8 mouse cellular contexts compared by ENCODE assay signal in the genomic region with DNA sequence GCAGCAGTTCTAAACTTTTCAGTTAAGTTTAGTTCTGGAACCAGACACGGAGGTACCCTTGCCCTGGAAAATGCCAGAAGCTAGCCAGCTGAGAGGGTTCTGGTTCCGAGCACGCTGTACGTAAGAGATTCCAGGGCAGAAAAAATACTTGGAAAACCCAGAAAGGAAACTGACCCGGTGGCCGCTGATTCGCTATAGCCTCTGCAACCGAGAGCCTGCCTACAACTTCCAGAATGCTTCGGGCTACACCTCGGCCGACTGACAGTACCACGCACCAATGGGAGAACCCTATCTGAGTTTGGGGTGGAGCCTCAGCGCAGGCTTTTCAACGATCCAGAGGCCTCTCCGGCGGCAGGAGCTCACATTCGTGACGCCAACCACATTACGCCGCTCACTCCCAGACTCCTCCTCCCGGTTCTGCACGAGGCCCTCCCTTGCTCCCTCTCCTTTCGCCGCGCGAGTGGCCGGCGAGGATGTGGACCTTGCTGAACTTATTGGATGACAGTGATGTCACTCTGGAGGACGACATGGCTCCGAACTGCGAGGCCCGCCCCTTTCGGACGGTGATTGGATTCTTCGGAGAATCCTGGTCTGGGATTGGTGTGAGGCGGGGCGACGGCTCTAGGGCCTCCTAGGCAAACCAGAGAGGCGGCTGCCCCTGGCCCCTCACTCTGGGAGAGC. TPM values are rescaled to one million over a fixed set of nuclear protein-coding genes. Genes with fewer than 3 reads are reported as not detected.
DNase-seq lines count a peak whose midpoint lies in the region; ATAC-seq and TF ChIP-seq lines count a peak whose summit lies in the region.

A gene (plus strand): TSS at position 378 of the 681 bp plus-strand sequence.

- H3K4me2 ChIP-seq in heart, embryonic 12.5 days, result peak within 1 kb of the TSS; percentile 76
- H3K4me2 ChIP-seq in kidney, postnatal 0 days (ENCODE audit: low read length), result peak within 1 kb of the TSS; percentile 61
- H3K4me2 ChIP-seq in liver, embryonic 11.5 days, result peak within 1 kb of the TSS; percentile 83
- H3K4me2 ChIP-seq in stomach, embryonic 14.5 days (replicated peaks; ENCODE audit: low read depth, low read length), result peak within 1 kb of the TSS; percentile 82

- peak within 1 kb of the TSS; percentile 77 for H3K27ac ChIP-seq in heart, embryonic 12.5 days (ENCODE audit: poor library complexity, severe bottlenecking)
- H3K27ac ChIP-seq in kidney, postnatal 0 days, result peak within 1 kb of the TSS; percentile 65
- peak within 1 kb of the TSS; percentile 59; the same call in 1 of the 2 replicates for H3K27ac ChIP-seq in liver, embryonic 11.5 days (ENCODE audit: low read depth, low read length)
- H3K27ac ChIP-seq in stomach, embryonic 14.5 days (ENCODE audit: low read length), result peak within 1 kb of the TSS; percentile 81

- H3K36me3 ChIP-seq in heart, embryonic 12.5 days, result no peaks in the 10 kb centered on the region; the same call in 1 of the 2 replicates
- H3K36me3 ChIP-seq in kidney, postnatal 0 days (ENCODE audit: insufficient read depth, low read length), result no peaks in the 10 kb centered on the region
- no peaks in the 10 kb centered on the region for H3K36me3 ChIP-seq in liver, embryonic 11.5 days (ENCODE audit: control insufficient read depth, insufficient read depth, low read length)
- H3K36me3 ChIP-seq in stomach, embryonic 14.5 days (ENCODE audit: control insufficient read depth, insufficient read depth, low read length), result no peaks in the 10 kb centered on the region

- no peaks in the 10 kb centered on the region for H3K27me3 ChIP-seq in heart, embryonic 12.5 days (replicated peaks)
- no peaks in the 10 kb centered on the region for H3K27me3 ChIP-seq in kidney, postnatal 0 days (ENCODE audit: insufficient read depth, low read length)
- H3K27me3 ChIP-seq in liver, embryonic 11.5 days (replicated peaks; ENCODE audit: control insufficient read depth, insufficient read depth, low read length), result no peaks in the 10 kb centered on the region
- H3K27me3 ChIP-seq in stomach, embryonic 14.5 days (ENCODE audit: control insufficient read depth, insufficient read depth, low read length), result no peaks in the 10 kb centered on the region

- peak within 1 kb of the TSS; percentile 81 for H3K9ac ChIP-seq in heart, embryonic 12.5 days
- H3K9ac ChIP-seq in kidney, postnatal 0 days (ENCODE audit: low read depth, low read length), result peak within 1 kb of the TSS; percentile 71
- H3K9ac ChIP-seq in liver, embryonic 11.5 days (ENCODE audit: low read depth, low read length), result peak within 1 kb of the TSS; percentile 77
- peak within 1 kb of the TSS; percentile 58 for H3K9ac ChIP-seq in stomach, embryonic 14.5 days (replicated peaks; ENCODE audit: low read depth, low read length)

- H3K4me1 ChIP-seq in heart, embryonic 12.5 days (replicated peaks), result peaks cover 27% of the 10 kb centered on the region
- H3K4me1 ChIP-seq in kidney, postnatal 0 days (replicated peaks; ENCODE audit: insufficient read depth, low read length), result peaks cover 10% of the 10 kb centered on the region
- peaks cover 10% of the 10 kb centered on the region for H3K4me1 ChIP-seq in liver, embryonic 11.5 days (replicated peaks; ENCODE audit: control insufficient read depth, insufficient read depth, low read length)
- peaks cover 28% of the 10 kb centered on the region for H3K4me1 ChIP-seq in stomach, embryonic 14.5 days (ENCODE audit: control insufficient read depth, insufficient read depth, low read length)

- peak within 1 kb of the TSS; percentile 63 for H3K4me3 ChIP-seq in heart, embryonic 12.5 days
- H3K4me3 ChIP-seq in kidney, postnatal 0 days (replicated peaks; ENCODE audit: low read depth, low read length), result peak within 1 kb of the TSS; percentile 51
- H3K4me3 ChIP-seq in liver, embryonic 11.5 days (ENCODE audit: low read depth, low read length), result peak within 1 kb of the TSS; percentile 66
- H3K4me3 ChIP-seq in stomach, embryonic 14.5 days (ENCODE audit: low read depth, low read length), result peak within 1 kb of the TSS; percentile 48

- no peak; the same call in 1 of the 2 replicates for TF ChIP-seq CTCF in kidney, postnatal 0 days (IDR thresholded peaks at IDR 0.05; ENCODE audit: low read depth)

- peak; percentile 97 for ATAC-seq in erythroid progenitor cell, adult 5-6 weeks (replicated peaks; ENCODE audit: low FRiP score, poor library complexity, severe bottlenecking)
- ATAC-seq in heart, embryonic 12.5 days (ENCODE audit: insufficient number of reproducible peaks, low FRiP score), result peak; percentile 98
- ATAC-seq in kidney, postnatal 0 days (replicated peaks; ENCODE audit: low FRiP score, low read depth), result peak; percentile 99
- peak; percentile 97 for ATAC-seq in liver, embryonic 11.5 days (replicated peaks; ENCODE audit: low FRiP score)
- peak; percentile 99 for ATAC-seq in stomach, embryonic 14.5 days (ENCODE audit: insufficient number of reproducible peaks, insufficient read depth, low FRiP score, low read depth)

- peak; percentile 99 for DNase-seq in CD4-positive helper T cell, adult 2 months (ENCODE audit: low read depth, low spot score)
- peak; percentile 99 for DNase-seq in brain, embryonic 18.5 days (ENCODE audit: low read depth, low spot score)
- peak; percentile 100 for DNase-seq in kidney, postnatal 0 days (ENCODE audit: low spot score)
- DNase-seq in liver, embryonic 11.5 days (ENCODE audit: low spot score), result peak; percentile 92
- DNase-seq in naive thymus-derived CD4-positive, alpha-beta T cell, adult 2 months (ENCODE audit: low read depth), result peak; percentile 98

- H3K9me3 ChIP-seq in heart, embryonic 12.5 days (replicated peaks), result no peaks in the 10 kb centered on the region
- H3K9me3 ChIP-seq in kidney, postnatal 0 days (replicated peaks; ENCODE audit: low read length), result no peaks in the 10 kb centered on the region
- H3K9me3 ChIP-seq in liver, embryonic 11.5 days (ENCODE audit: control insufficient read depth, low read length), result no peaks in the 10 kb centered on the region
- no peaks in the 10 kb centered on the region for H3K9me3 ChIP-seq in stomach, embryonic 14.5 days (ENCODE audit: control insufficient read depth, low read depth, low read length)

- WGBS in heart, embryonic 12.5 days, result under 1% methylated on average over 39 of the region's 39 CpGs
- under 1% methylated on average over 39 of the region's 39 CpGs for WGBS in kidney, postnatal 0 days
- WGBS in liver, embryonic 11.5 days, result 0% methylated on average over 39 of the region's 39 CpGs
- WGBS in stomach, embryonic 14.5 days, result under 1% methylated on average over 39 of the region's 39 CpGs

RNA-seq across cellular contexts. Expression of the gene that starts here (rescaled TPM):
- total RNA-seq in erythroid progenitor cell, adult 5-6 weeks (2015; ENCODE audit: low replicate concordance), result 0.36 TPM in 1 of 2 replicates, not detected in the other
- total RNA-seq in erythroid progenitor cell, adult 5-6 weeks (2017; ENCODE audit: low replicate concordance), result 2.8 and 3.6 TPM in 2 replicates
- polyA plus RNA-seq in heart, embryonic 12.5 days (2016; fragmentation: Nextera tagmentation; extraction: Ambion mirVana), result 4.7 and 4.9 TPM in 2 replicates
- 4.9 and 5.5 TPM in 2 replicates for polyA plus RNA-seq in kidney, postnatal 0 days (2015; fragmentation: Nextera tagmentation; extraction: Ambion mirVana)
- polyA plus RNA-seq in liver, embryonic 11.5 days (2014; fragmentation: Nextera tagmentation; extraction: Ambion mirVana), result 1.3 and 2.1 TPM in 2 replicates
- polyA plus RNA-seq in stomach, embryonic 14.5 days (2014; fragmentation: Nextera tagmentation; extraction: Ambion mirVana), result 4.5 and 5.0 TPM in 2 replicates

Comparison
In these comparisons a context has a peak if more than half of its experiments do, and no peak if none do; other contexts are left out.
1. Peak in every context shown above with its lines: DNase-seq, ATAC-seq, H3K4me3 ChIP-seq and H3K27ac ChIP-seq.